Mouse (Mus musculus) WW6 (cell line): ENCODE measurements around the gene Ciao1.
"Not testable (repeated sequence)": the region's sequence is repeated elsewhere in the genome, so short reads cannot be mapped to it uniquely, and the experiment has no call there.

Source experiments
- DNase-seq: peaks from one replicate; pipeline ENCODE4 v3.0.0-alpha.2; 2013; ENCODE audit warnings: low read depth, low spot score

Gene Ciao1

DNA sequence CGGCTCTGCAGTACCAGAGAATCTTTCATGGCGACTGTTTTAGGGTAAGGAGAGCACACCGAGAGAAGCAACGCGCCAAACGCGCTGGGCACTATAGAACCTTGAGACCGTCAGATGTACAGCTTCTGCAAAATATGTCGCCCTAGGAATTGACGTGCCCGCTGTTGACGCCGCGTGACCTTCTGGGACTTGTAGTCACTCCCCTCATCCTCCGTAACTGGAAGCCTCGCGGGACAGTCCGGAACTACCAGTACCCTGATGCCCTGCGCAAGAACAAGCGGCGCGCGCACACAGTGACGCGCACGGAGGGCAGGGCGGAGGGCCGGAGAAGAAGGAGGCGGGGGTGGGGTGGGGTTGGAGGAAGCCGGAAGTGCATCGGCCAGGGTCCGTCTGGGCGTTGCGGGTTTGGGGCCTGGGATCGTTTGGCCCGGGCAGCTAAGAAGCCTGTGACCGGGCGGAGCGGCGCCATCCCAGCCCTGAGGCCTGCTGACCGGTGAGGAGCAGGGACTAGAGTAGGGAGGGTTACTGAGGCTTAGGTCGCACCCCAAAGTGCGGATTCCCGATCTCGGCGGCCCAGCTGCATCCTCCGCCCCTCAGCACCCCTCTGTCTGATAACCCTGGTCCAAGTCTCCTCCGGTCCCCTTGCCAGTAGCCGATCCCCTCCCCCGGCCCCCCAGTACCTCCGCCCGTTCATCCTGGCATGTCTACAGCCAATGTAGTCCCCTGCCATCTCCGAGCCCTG, at the start of gene Ciao1, which contains the start of gene Tmem127:
Ciao1 (minus strand) TSS at position 225 of the 742 bp plus-strand sequence.
Tmem127 (plus strand) TSS at position 317 of the 742 bp plus-strand sequence.
- peak; percentile 97 for DNase-seq

DNA sequence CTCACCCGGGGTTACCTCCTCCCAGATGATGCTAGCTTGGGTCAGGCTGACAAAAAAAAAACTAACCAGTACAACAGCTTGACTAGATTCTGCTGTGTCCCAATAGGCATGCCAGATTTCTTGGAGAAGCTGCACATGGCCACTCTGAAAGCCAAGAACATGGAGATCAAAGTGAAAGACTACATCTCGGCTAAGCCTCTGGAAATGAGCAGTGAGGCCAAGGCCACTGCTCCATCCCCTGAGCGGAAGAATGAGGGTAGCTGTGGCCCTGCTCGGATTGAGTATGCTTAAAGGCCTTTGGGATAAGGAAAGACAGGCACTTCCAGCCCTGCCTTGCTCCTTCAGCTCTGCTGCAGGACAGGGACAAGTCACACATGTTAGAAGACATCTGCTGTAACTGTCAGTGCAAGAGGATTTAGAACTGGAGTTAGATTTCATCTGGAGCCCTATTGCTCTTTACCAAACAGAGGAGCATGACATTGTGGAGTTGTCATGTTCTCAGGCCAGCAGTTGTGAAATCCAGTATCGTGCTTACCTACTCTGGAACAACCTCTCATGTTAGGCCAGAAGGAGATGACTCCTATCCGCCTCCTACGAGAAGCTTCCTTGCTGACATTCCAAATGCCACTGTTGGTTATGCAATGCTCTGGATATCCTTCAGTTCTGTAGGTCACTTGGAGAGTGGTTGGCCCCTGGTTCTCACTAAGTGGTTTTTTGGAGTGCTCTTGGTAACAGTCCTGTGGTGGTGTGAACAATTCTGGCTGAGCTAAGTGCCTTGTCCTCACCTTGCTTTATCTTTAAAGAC, 49.6 kb upstream of the Ciao1 start:
- no peak for DNase-seq

DNA sequence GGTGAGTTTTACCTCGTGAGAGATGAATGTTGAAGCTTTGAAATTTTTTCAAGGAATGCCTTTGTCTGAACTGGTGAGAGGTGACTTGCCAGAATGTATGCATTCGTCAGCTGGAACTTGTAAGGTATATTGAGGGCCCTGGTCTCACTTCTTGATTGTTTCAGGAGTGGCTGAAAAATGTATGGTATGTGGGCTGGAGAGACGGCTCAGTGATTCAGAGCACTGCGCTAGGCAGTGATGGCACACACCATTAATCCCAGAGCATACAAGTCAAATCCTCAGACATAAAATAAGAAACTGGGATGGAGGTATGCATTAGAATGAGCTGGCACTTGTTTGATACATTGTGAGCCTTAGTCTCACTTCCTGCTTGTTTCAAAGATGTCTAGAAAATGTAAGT, 44.6 kb upstream of the Ciao1 start:
- DNase-seq: no peak

DNA sequence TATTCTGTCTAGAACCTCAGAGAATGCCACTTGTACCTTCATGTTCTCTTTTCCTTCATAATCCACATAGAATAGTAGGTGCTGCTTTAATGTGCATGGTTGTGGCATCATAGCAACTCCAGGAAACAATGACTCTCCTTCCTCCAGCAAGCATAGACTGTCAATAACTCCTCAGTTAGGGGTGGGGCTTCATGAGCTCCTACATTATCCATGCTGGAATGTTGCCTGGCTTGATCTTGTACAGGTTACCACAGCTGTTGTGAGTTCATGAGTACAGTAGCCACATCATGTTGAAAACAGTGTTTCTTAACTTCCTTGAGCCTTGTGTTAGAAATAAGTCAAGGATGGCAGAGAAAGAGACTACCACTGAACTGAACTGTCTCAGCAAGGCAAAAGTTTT, 30.5 kb upstream of the Ciao1 start:
- no peak for DNase-seq

DNA sequence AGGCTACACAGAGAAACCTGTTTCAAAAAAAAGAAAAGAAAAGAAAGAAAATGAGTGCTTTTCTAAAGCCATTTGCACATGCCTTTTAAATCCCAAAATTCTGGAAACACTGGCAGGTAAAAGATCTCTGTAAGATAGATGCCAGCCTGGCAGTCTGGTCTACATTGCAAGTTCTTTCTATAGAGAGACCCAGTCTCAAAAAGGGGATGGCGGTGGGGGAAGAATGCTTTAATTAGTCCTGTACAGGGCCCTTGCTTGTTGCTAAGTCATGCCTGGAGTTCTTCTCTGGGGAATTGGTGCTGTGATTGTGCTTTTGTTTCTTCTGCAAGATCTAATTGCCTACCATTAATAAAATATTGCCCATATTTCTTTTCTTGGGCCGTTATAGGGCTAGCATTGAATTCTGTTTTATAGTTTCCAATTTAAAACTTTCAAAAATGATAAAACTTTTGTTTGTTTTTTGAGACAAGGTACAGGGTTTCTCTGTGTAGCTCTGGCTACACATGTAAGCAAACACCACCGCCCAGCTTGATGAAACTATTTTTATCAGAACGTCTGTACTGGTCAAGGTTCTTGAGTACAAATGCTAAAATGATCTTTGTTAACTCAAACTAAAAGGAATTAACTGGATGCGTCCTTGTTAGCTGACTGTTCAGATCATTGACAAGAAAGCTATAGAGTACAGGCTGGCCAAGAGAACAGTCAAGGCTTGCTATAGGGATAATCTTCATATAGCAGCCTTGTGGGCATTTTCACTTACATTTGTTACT, 28.1 kb upstream of the Ciao1 start:
- no peak for DNase-seq

DNA sequence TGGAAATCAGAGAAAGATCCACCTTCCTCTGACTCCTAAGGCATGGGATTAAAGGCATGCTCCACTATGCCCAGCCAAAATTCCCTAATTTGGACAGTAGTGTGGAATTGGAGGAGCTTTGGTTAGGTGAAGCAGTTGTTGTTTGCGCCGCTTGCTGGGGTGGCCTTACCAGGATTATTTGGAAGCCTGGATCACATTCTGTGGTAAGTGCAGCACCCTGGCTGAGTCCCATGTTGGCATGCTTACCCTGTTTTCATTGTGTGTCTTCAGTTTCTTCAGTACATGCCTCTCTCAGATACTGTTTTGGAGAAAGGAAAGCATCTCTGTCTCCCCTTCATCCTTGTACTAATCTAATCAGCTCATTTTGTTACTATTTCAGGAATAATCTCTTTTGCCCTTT, 27.0 kb upstream of the Ciao1 start:
- no peak for DNase-seq

DNA sequence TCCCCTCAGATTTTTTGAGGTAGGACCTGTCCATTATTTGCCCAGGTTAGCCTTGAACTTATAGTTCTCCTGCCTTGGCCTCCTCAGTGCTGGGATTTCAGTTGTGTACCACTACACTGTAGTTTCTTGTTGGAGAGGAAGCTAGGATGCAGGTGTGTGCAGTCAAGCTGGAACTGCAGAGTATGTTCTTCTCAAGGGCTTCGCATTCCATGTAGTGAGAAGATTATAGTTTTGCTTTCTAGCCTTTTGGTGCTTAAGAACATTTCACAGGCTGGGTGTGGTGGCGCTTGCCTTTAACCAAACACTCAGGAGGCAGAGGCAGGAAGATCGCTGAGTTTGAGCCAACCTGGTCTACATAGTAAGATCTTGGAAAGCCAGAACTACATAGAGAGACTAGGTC, 25.2 kb upstream of the Ciao1 start:
- DNase-seq: no peak

DNA sequence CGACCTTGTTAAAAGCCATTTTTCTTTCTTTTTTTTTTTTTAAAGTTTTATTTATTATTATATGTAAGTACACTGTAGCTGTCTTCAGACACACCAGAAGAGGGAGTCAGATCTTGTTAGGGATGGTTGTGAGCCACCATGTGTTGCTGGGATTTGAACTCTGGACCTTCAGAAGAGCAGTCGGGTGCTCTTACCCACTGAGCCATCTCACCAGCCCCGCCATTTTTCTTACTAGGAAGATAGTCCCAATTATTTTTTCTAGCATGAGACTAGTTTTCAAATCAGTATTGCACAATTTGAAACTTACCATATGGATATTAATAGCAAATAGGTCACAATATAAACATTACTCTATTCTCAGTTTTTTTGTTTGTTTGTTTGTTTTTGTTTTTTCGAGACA, 24.4 kb upstream of the Ciao1 start:
- not testable (repeated sequence) for DNase-seq

DNA sequence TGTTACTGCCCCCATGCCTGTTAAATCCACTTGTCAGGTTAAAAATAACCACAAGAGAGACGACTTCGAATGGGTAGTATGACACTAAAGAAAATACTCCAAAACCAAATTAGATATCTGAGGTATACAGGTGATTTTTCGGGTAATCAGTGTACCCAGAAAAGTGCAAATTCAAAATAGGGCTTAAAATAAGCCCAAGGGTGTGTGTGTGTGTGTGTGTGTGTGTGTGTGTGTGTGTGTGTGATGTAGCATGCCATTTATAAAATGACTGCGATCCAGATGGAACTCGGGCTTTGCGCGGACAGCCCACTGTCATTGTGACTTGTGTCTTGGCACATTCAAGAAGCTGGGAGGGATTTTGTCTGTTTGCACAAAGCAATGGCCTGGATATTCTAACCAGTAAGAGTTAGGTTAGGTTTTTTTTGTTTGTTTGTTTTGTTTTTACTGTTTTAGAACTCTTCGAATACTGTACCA, 23.5 kb upstream of the Ciao1 start:
- no peak for DNase-seq

DNA sequence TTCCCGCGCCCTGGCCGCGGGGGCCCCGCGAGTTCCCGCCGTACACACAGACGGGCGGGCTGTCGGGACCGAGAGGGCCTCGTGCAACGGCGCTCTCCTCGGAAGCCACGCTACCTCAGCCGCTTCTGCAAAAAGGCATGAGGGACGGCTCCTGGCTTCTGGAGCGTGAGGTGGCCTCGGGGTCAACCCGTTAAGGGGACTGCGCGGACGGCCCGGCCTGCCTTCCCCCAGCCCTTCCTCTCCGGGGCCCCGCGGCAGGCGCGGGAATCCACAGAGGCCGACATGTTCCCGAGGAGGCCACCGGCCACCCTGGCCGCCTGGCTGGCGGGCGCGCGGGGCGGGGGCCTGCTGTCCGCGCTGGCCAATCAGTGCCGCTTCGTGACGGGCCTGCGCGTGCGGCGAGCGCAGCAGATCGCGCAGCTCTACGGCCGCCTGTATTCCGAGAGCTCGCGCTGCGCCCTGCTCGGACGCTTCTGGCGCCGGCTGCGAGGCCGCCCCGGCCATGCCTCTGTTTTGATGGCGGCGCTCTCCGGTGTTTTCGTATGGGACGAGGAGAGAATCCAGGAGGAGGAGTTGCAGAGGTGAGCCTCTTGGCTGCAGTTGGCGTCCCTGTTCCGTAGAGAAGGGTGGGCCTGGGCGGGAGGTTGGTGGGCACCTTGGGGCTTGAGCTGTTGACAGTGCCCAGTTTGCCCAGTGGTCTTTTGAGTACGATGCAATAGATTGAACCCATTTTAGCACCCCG, 22.9 kb upstream of the Ciao1 start:
- DNase-seq: no peak

DNA sequence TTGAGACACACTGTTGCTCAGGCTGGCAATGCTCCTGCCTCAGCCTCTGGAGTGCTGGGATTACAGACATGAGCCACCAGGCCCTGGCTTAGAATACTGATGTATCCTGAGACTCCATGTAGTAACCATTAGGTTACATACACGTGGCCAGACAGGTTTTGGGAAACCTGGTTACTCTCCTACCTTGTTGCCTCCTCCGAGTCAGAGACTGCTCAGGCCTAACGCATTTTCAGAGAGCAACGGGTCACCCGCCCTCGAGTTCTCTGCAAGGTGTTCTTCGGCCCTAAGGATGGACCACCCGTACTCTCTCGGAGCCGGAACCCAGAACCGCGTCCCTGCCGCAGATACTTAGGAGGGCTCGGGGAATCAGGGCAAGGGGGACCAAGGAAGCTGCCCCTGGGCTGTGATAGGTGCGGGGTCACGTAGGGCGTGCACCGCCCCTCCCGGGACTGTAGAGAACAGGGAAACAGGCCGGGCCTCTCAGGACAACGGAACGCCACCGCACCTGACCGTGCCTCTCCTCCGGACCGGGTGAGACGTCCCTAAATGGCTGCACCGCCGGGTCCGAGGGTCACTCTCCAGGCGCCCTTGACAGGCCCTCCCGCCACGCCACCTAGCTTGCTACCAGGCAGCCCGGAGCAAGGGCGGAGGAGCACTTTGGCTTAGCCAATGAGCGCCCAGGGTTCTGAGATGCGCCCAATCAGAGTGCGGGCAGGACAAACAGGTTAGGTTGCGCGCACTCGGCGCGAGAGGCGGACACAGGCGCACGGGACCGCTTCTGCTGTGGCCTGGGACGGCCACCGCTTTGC, 22.1 kb upstream of the Ciao1 start, which contains the start of gene Stard7:
Stard7 (plus strand) TSS at position 728 of the 809 bp plus-strand sequence.
- DNase-seq: peak; percentile 90

DNA sequence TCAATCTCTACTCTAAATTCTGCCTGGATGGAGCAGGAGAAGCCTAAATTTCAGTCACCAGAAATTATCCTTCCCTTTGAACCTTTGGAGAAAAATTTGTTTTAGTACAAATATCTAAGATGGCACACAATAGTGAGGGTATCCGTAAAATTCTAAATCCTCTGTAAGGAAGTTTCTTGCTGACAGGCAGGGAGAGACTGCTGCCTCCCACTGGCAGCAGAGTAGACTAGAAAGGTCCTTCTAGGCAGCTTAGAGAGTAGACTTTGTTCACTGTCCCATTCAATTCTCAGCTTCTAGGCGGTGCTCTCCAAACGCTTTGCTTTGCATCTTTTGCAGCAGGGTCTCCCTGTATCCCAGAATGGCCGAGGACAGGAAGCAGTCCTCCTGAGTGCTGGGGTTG, 20.2 kb upstream of the Ciao1 start:
- no peak for DNase-seq

DNA sequence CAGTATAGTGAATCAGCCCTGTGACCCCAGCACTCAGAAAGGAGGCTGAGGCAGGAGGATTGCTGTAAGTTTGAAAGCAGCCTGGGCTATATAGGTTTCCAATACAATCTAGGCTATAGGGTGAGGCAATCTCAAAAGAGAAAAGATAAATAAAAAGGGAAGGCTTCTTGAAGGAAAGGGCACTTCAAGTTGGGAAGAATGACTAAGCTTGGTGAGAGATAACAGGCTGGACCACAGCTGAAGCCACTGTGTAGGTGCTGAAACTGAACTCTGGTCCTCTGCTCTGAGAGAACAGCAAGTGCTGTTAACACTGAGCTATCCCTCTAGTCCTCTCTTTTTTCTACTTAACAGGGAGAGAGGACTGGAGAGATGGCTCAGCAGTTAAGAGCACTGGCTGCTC, 14.9 kb upstream of the Ciao1 start:
- DNase-seq: no peak

DNA sequence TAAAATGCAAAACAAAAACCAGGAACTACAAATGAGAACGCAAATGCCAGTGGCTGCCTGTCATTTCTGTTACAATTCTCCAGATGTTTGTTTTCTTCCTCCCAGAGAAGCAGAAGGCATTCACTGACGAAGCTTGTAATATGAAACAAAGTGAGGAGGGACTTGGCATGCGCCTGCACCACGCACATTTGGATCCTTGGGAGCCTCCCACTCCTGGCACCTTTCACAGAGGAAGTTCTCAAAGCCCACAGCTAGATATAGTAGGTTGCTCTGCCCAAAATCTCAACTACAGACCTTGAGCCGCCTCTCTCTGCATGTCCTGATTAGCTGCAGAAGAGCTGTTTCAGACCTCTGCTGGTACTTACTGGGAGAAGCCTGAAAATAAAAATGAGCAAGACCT, 11.7 kb upstream of the Ciao1 start:
- no peak for DNase-seq

DNA sequence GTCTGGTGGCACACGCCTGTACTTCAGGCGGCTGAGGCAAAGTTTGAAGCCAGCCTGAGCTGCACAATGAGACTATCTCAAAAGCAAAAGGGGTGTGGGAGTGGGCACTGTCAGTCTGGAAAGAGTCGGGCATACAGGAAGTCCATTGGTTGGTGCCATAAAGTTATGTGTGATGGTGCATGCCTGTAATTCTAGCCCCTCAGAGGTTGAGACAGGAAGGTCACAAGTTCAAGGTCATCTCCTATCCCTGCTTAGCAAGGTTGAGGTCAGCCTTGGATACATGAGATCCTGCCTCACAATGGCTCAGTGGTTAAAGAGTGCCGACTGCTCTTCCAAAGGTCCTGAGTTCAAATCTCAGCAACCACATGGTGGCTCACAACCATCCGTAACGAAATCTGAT, 7.7 kb upstream of the Ciao1 start:
- no peak for DNase-seq

DNA sequence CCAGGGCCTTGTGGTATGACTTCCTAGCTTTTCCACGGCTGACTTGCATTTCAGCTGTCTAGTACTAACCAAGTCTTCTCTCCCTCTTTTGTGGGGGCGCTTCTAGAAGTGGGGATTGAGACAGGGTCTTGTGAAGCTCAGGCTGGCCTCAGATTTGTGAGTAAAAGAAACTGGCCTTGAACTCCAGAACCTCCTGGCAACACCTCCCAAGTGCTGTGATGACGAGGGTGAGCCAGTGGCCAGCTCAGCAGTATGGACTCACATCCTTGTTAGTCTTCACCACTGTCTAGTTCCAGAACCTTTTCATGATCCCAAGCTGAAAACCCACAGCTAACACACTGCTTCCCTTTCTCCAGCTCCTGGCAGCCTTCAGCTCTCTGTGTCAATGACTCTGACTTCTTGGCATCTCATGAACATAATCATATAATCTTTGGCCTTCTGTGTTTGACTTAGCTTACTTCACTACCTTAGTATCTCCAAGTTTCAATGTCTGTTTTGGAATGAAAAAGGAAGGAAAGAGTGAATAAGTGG, 7.1 kb upstream of the Ciao1 start:
- no peak for DNase-seq

DNA sequence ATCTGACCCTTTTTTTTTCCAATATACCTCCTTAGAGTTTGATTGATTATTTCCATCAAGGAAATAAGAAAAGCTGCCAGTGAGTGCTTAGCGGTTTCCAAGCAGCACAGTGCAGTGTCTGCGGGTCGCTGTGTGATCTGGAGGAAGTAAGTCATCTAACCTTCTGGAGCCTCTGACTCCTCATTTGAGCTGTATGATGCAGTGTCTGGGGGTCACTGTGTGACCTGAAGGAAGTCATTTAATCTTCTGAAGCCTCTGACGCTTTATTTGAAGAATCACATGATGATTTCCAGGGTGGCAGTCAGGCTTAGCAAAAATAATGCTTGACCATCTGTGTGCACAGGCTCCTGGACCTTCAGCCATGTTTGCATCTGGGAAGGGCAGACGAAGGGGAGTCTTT, 5.2 kb upstream of the Ciao1 start:
- DNase-seq: no peak

DNA sequence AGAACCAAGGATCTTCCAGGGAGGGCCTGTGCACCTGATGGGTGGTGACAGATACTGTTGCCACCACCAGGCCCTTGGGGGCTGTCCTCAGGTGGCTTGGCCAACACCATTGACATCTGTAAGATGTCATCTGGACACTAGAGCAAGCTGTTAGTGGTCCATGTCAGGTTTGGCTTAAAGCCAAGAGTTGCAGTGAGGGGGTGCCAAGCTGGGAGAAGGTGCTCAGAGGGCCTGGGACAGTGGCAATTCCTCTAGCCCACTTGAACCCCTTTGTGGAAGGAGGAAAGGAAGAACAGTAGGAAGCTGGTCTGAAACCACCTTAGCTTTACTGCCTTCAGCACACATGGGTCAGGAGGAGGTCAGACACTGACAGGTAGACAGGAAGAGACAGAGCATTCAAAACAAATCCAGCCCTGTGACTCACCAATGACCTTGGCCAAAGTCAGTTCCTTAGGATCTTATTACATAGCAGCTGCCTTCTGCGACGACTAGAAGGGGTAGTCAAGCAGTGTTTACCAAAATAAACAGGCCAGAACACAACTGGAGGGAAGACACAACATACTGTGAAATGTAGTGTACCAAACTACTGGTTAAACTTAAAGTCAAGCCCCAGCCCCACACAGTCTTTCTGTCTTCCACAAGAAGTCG, 4.4 kb upstream of the Ciao1 start:
- DNase-seq: no peak

DNA sequence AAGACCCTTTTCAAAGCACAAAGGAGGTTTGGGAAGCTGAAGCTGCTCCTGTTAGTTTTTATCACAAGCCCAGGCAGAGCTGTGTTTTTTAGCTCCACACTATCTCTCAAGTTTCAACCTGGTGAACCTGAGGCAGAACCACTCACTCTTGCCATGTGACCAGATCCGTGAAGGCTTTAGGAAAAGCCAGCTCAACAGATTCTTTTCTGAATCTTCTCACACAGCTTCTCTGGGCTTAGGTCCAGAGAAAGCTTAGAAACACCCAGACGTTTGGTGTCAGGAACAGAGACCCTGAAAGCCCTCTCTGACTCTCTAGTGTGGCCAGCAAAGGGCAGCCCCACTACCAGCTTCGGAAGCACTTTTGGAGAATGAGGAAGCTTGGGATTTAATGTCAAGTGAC, 3.8 kb upstream of the Ciao1 start:
- DNase-seq: no peak
